Mouse (Mus musculus) spleen, adult 2 months (tissue): ENCODE data around the gene Plekha5. TPM values are rescaled to one million over a fixed set of nuclear protein-coding genes. Genes with fewer than 3 reads are reported as not detected.
"Not testable (repeated sequence)": the region's sequence is repeated elsewhere in the genome, so short reads cannot be mapped to it uniquely, and the experiment has no call there.

Source experiments
- DNase-seq, 2 experiments: peaks; one replicate each; pipeline versions ENCODE4 v3.0.0 to v3.0.0-alpha.2; 2012 to 2021; ENCODE audit warnings: low spot score in 2 of 2, low read depth in 1 of 2
- H3K27ac ChIP-seq: fragments of 200-500 bp; 2 replicates; pipeline ENCODE4 v1.5.1; 2012; ENCODE audit warnings: low read length, inconsistent platforms; ENCODE audit not compliant: insufficient read depth
- H3K27me3 ChIP-seq: fragments of 200-500 bp; 2 replicates; pipeline ENCODE4 v1.6.1; 2012; ENCODE audit warnings: mild to moderate bottlenecking, moderate library complexity, low read length, inconsistent platforms; ENCODE audit not compliant: control insufficient read depth, insufficient read depth
- H3K36me3 ChIP-seq: fragments of 200-500 bp; 2 replicates; pipeline ENCODE4 v1.6.1; 2012; ENCODE audit warnings: mild to moderate bottlenecking, low read length, inconsistent platforms; ENCODE audit not compliant: control insufficient read depth, insufficient read depth
- H3K4me1 ChIP-seq: fragments of 200-500 bp; 2 replicates; pipeline ENCODE4 v1.6.1; 2011; ENCODE audit warnings: inconsistent platforms; ENCODE audit not compliant: control insufficient read depth, insufficient read depth, insufficient read length
- H3K4me3 ChIP-seq: fragments of 200-500 bp; 2 replicates; pipeline ENCODE4 v1.5.1; 2011; ENCODE audit warnings: mild to moderate bottlenecking, inconsistent platforms; ENCODE audit not compliant: insufficient read depth, insufficient read length; ENCODE audit errors: extremely low read depth
- CTCF ChIP-seq: fragments of 200-500 bp; IDR thresholded peaks from 2 replicates; pipeline ENCODE4 v1.5.1; 2011; ENCODE audit warnings: mild to moderate bottlenecking, inconsistent platforms; ENCODE audit not compliant: insufficient read depth, insufficient read length, insufficient replicate concordance; ENCODE audit errors: extremely low read depth
- POLR2A ChIP-seq: fragments of 200-500 bp; IDR thresholded peaks from 2 replicates; pipeline ENCODE4 v1.6.1; 2011; ENCODE audit warnings: low read depth, low read length, inconsistent platforms
- WGBS: fragments of 180-500 bp; shearing (Covaris S2); methylation state at CpG from one replicate; pipeline ENCODE4 v1.1.7; 2018; 5-methylcytosine and 5-hydroxymethylcytosine counted together
- polyA plus RNA-seq: library from polyadenylated mRNA; depleted of rRNA; stranded (reverse); fragments of >200 nt; gene quantifications from 2 replicates; pipeline ENCODE4 v1.2.3, GENCODE M21; 2012

The Plekha5 gene
- polyA plus RNA-seq, 1 experiment = 8.1 TPM

DNA sequence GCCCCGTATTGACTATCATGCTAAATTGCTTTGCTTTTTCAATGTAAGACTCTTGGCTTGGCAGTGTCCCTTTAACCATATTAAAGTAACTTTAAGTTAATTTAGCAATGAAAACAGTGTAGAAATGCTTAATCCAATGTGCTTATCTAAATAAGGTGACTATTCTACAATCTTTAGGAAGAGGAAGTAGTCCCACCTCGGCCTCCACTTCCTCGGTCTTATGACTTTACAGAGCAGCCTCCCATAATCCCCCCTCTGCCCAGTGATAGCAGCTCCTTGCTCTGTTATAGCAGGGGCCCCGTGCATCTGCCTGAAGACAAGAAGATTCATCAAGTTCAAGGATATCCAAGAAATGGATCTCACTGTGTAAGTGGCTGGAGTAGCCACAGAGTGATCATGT is 156.3 kb downstream of the Plekha5 start:
- Histone ChIP-seq H3K4me1 (no peaks in the 10 kb centered on the region), H3K4me3 (no peak overlapping the region), H3K27me3 (no peaks in the 10 kb centered on the region), H3K27ac (no peak overlapping the region), H3K36me3 (no peaks in the 10 kb centered on the region; the same call in 1 of the 2 replicates)
- 49% methylated on average over 4 of the region's 4 CpGs for WGBS
- TF ChIP-seq POLR2A = no peak
- TF ChIP-seq CTCF = no peak
- no peak for DNase-seq

DNA sequence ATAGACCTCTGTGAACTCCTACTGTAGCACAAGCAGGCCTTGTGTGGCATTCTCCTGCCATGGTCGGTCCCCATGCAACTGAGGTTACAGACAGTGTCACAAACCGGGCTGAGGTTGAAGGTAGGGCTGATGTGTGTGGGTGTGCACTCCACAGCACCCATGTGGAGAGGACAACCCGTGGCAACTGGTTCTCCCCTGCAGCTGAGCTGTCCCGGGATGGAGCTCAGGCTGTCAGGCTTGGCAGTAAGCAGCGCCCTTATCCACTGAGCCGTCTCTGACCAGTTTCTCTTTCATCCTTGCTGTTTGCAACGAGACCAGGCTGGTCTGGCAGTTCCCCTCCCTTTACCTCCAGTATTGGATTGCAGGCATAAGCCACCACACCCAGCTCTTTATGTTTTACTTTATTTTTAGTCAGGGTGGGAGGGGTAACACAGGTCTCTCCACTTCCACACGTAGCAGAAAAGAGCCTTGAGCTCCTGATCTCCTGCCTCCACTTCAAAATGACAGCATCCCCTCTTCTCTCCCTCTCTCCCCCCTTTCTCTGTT is 162.9 kb downstream of the Plekha5 start:
- no peaks in the 10 kb centered on the region for H3K27me3 ChIP-seq
- DNase-seq = no peak
- WGBS = 90% methylated on average over 8 of the region's 8 CpGs
- no peak overlapping the region for H3K27ac ChIP-seq
- peaks cover 1% of the 10 kb centered on the region; the same call in 1 of the 2 replicates for H3K36me3 ChIP-seq
- H3K4me1 ChIP-seq = no peaks in the 10 kb centered on the region
- no peak overlapping the region for H3K4me3 ChIP-seq
- TF ChIP-seq CTCF (no peak), POLR2A (no peak)

GRCm38 (mm10) chr6:140591331-140591730 is 167.5 kb downstream of the Plekha5 start:
- no peak for DNase-seq
- Histone ChIP-seq H3K27me3 (no peaks in the 10 kb centered on the region), H3K36me3 (peaks cover 1% of the 10 kb centered on the region; the same call in 1 of the 2 replicates), H3K4me3 (no peak overlapping the region), H3K27ac (no peak overlapping the region), H3K4me1 (no peaks in the 10 kb centered on the region)
- TF ChIP-seq POLR2A (no peak), CTCF (no peak)
- WGBS = 97% methylated on average over 5 of the region's 5 CpGs

DNA sequence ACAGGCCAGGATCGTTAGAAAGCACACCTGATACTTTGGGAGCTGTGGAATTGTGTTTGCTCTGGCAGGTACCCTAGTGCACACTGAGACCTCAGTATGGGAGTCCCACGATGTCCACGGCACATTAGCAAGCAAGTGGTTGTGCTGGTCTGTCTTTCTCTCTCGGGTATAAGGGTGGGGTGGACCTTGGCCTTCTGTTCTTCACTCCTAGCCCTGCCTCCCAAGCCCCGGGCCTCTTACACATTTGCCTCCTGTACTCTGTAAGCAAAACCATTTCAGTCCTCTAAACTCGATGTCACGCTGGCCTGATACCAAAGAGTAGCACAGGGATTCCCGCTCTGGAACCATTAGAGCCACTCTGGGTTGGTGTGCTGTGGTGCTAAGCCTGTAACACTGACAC is 168.9 kb downstream of the Plekha5 start:
- WGBS = 87% methylated on average over 8 of the region's 8 CpGs

GRCm38 (mm10) chr6:140593420-140594170 is 169.7 kb downstream of the Plekha5 start:
- no peaks in the 10 kb centered on the region for H3K4me1 ChIP-seq
- H3K27me3 ChIP-seq = no peaks in the 10 kb centered on the region
- WGBS = 89% methylated on average over 17 of the region's 17 CpGs
- H3K27ac ChIP-seq = no peak overlapping the region
- no peak for DNase-seq
- no peak for TF ChIP-seq POLR2A
- TF ChIP-seq CTCF = no peak
- no peaks in the 10 kb centered on the region; the same call in 1 of the 2 replicates for H3K36me3 ChIP-seq
- H3K4me3 ChIP-seq = no peak overlapping the region

More for the DNA sequence above, 168.9 kb downstream of the Plekha5 start:
- Histone ChIP-seq H3K27ac (no peak overlapping the region), H3K27me3 (no peaks in the 10 kb centered on the region), H3K4me1 (no peaks in the 10 kb centered on the region), H3K36me3 (peaks cover 1% of the 10 kb centered on the region; the same call in 1 of the 2 replicates), H3K4me3 (no peak overlapping the region)
- no peak for TF ChIP-seq CTCF
- no peak for DNase-seq

DNA sequence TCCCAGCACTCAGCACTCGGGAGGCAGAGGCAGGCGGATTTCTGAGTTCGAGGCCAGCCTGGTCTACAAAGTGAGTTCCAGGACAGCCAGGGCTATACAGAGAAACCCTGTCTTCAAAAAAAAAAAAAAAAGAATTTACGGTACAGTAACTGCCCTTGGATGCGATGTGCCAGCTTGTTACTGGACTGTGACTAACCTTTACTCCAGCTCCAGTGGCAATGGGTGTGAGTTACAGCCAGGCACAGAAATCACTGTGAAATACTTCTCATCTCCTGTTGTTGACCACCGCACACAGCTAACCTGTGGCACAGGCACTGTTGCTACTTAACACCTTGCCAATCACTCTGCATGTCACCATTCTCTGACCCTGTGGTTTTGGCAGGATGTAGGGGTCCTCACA is 171.7 kb downstream of the Plekha5 start:
- WGBS = 92% methylated on average over 6 of the region's 6 CpGs
- not testable (repeated sequence) for DNase-seq

More for the DNA sequence above, 171.7 kb downstream of the Plekha5 start:
- H3K36me3 ChIP-seq, H3K4me1 ChIP-seq, H3K27ac ChIP-seq, H3K27me3 ChIP-seq, H3K4me3 ChIP-seq: not testable (repeated sequence)
